Mouse (Mus musculus): ENCODE data around the gene Myh6. TPM values are rescaled to one million over a fixed set of nuclear protein-coding genes. Genes with fewer than 3 reads are reported as not detected.

Gene Myh6
- polyA plus RNA-seq, 1 experiment, result not detected

DNA sequence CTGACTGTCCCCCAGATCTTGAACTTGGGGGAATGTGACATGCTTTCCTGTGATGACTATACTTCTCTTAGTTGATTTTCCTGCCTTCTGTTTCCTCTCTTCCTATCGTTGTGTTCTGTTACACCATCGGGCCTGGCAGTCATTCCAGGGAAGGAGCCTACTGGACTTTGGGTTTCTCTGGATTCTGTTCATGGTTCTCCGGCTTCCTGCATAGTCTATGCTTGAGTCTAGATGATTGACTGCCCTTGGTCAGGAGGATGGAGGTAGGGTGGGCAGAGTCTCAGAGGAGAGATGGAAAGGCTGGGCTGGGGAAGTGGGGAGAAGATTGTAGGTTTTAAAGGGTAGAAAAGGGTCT lies 26.6 kb downstream of the Myh6 start:
- H3K27me3 ChIP-seq (ENCODE audit: control insufficient read depth), result peaks cover 7% of the 10 kb centered on the region
- TF ChIP-seq TAL1 (IDR thresholded peaks at IDR 0.05; ENCODE audit: low read length), result no peak
- no peak for TF ChIP-seq GATA1 (IDR thresholded peaks at IDR 0.05; ENCODE audit: low read length)
- H3K9me3 ChIP-seq (ENCODE audit: control insufficient read depth, low read length), result no peaks in the 10 kb centered on the region

GRCm38 (mm10) chr14:54939434-54940175 lies 27.1 kb downstream of the Myh6 start:
- no peaks in the 10 kb centered on the region for H3K36me3 ChIP-seq (ENCODE audit: control insufficient read depth)
- H3K9me3 ChIP-seq (ENCODE audit: control insufficient read depth, low read length), result no peaks in the 10 kb centered on the region
- H3K4me3 ChIP-seq (replicated peaks), result no peak overlapping the region
- H3K4me1 ChIP-seq (ENCODE audit: control insufficient read depth), result no peaks in the 10 kb centered on the region
- H3K27me3 ChIP-seq (ENCODE audit: control insufficient read depth), result peaks cover 7% of the 10 kb centered on the region
- TF ChIP-seq GATA1 (IDR thresholded peaks at IDR 0.05; ENCODE audit: low read length) (no peak), TAL1 (IDR thresholded peaks at IDR 0.05; ENCODE audit: low read length) (no peak)

More for the DNA sequence above, 26.6 kb downstream of the Myh6 start:
- Histone ChIP-seq H3K4me1 (ENCODE audit: control insufficient read depth) (no peaks in the 10 kb centered on the region), H3K4me3 (replicated peaks) (no peak overlapping the region), H3K36me3 (ENCODE audit: control insufficient read depth) (no peaks in the 10 kb centered on the region)

DNA sequence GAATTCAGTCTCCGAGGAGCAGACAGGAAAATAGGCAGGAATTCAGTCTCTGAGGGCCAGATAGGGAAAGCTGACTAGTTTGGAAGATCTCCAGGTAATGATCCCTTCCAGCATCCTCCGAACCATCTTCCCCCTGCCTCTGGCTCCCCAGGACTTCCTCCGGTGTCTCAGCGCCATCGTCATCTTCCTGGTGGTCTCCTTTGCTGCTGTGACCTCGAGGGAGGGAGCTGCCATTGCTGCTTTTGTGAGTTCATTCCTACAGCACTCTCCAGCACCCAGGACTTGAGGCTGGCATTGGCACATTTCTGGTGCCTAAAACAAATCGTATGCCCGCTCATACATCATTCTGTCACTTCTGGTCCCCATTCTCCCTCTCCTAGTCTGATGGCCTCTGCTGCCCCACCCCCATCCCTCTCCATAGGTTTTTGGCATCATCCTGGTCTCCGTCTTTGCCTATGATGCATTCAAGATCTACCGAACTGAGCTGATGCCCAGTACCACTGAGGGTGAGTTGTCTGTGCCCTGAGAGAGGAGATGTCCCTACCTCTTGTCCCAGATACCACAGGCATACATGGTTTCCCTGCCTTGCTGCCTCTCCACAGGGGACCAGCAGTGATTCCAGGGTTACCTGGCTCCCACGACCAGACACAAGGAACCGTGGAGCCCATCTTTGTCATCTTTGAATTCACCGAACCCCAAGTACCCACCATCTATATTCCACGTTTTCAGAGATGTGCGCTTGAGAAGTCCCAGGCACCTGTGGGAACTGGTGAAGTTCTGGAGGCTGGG lies 28.1 kb downstream of the Myh6 start:
- H3K36me3 ChIP-seq (ENCODE audit: control insufficient read depth), result no peaks in the 10 kb centered on the region
- H3K9me3 ChIP-seq (ENCODE audit: control insufficient read depth, low read length), result no peaks in the 10 kb centered on the region
- H3K27me3 ChIP-seq (ENCODE audit: control insufficient read depth), result peaks cover 7% of the 10 kb centered on the region
- TF ChIP-seq TAL1 (IDR thresholded peaks at IDR 0.05; ENCODE audit: low read length) (no peak), GATA1 (IDR thresholded peaks at IDR 0.05; ENCODE audit: low read length) (no peak)
- H3K4me1 ChIP-seq (ENCODE audit: control insufficient read depth), result no peaks in the 10 kb centered on the region
- H3K4me3 ChIP-seq (replicated peaks), result no peak overlapping the region

DNA sequence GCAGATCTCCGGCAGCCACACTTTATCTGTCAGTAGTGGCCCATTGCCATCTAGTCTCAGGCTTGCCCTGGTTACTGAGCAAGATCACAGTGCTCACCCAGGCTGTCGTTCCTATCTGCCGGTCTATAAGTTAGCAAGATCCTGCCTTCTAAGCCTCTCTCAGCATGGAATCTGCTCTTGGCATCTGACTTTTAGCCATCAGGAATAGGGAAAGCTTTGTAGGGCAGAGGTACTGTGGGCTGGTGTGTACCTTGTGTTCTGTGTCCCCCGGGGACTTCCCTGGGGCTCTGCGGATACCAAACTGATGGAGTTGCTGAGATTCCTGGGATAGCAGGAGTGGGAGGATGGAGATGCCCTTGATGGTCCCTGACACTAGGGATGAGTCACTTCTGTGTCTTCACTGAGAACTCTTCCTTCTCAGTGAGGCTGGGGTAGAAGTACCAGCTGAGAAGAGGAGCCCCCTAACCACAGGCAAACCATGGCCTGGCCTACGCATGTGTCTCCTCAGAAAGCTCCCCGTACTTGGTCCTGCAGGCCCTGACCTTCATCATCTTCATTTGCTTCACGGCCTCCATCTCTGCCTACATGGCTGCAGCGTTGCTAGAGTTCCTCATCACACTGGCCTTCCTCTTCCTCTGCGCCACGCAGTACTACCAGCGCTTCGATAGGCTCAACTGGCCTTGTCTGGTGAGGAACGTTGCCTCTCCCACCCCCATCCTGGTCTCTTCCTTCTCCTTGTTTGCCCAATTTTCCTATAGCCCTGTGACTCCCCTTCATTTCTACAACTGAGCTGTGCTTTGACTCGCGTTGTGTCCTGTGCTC lies 29.2 kb downstream of the Myh6 start:
- TF ChIP-seq TAL1 (IDR thresholded peaks at IDR 0.05; ENCODE audit: low read length), result no peak
- no peak for TF ChIP-seq GATA1 (IDR thresholded peaks at IDR 0.05; ENCODE audit: low read length)
- Histone ChIP-seq H3K27me3 (ENCODE audit: control insufficient read depth) (peaks cover 7% of the 10 kb centered on the region), H3K4me1 (ENCODE audit: control insufficient read depth) (no peaks in the 10 kb centered on the region), H3K36me3 (ENCODE audit: control insufficient read depth) (no peaks in the 10 kb centered on the region), H3K4me3 (replicated peaks) (no peak overlapping the region), H3K9me3 (ENCODE audit: control insufficient read depth, low read length) (no peaks in the 10 kb centered on the region)

- Histone ChIP-seq H3K4me1 (ENCODE audit: control insufficient read depth) (no peaks in the 10 kb centered on the region), H3K9me3 (ENCODE audit: control insufficient read depth, low read length) (no peaks in the 10 kb centered on the region), H3K36me3 (ENCODE audit: control insufficient read depth) (no peaks in the 10 kb centered on the region), H3K4me3 (replicated peaks) (no peak overlapping the region), H3K27me3 (ENCODE audit: control insufficient read depth) (peaks cover 7% of the 10 kb centered on the region)
- TF ChIP-seq GATA1 (IDR thresholded peaks at IDR 0.05; ENCODE audit: low read length), result no peak
- TF ChIP-seq TAL1 (IDR thresholded peaks at IDR 0.05; ENCODE audit: low read length), result no peak
These were observed 29.9 kb downstream of the Myh6 start for GRCm38 (mm10) chr14:54936831-54937160.

- TF ChIP-seq TAL1 (IDR thresholded peaks at IDR 0.05; ENCODE audit: low read length) (no peak), GATA1 (IDR thresholded peaks at IDR 0.05; ENCODE audit: low read length) (no peak)
- H3K36me3 ChIP-seq (ENCODE audit: control insufficient read depth), result no peaks in the 10 kb centered on the region
- no peaks in the 10 kb centered on the region for H3K4me1 ChIP-seq (ENCODE audit: control insufficient read depth)
- peaks cover 7% of the 10 kb centered on the region for H3K27me3 ChIP-seq (ENCODE audit: control insufficient read depth)
- H3K9me3 ChIP-seq (ENCODE audit: control insufficient read depth, low read length), result no peaks in the 10 kb centered on the region
- no peak within 1 kb of the TSS for H3K4me3 ChIP-seq (replicated peaks)
These were observed 30.6 kb downstream of the Myh6 start, which contains the start of gene Cmtm5 for GRCm38 (mm10) chr14:54935904-54936830. Cmtm5 (plus strand) TSS chr14:54936261.

GRCm38 (mm10) chr14:54932645-54933150 lies 34.0 kb downstream of the Myh6 start, which contains the start of gene Il25:
Il25 (plus strand) TSS chr14:54932695.
- TF ChIP-seq GATA1 (IDR thresholded peaks at IDR 0.05; ENCODE audit: low read length) (no peak), TAL1 (IDR thresholded peaks at IDR 0.05; ENCODE audit: low read length) (no peak)
- Histone ChIP-seq H3K36me3 (ENCODE audit: control insufficient read depth) (no peaks in the 10 kb centered on the region), H3K4me1 (ENCODE audit: control insufficient read depth) (no peaks in the 10 kb centered on the region), H3K9me3 (ENCODE audit: control insufficient read depth, low read length) (no peaks in the 10 kb centered on the region), H3K4me3 (replicated peaks) (no peak within 1 kb of the TSS), H3K27me3 (ENCODE audit: control insufficient read depth) (peaks cover 32% of the 10 kb centered on the region)

DNA sequence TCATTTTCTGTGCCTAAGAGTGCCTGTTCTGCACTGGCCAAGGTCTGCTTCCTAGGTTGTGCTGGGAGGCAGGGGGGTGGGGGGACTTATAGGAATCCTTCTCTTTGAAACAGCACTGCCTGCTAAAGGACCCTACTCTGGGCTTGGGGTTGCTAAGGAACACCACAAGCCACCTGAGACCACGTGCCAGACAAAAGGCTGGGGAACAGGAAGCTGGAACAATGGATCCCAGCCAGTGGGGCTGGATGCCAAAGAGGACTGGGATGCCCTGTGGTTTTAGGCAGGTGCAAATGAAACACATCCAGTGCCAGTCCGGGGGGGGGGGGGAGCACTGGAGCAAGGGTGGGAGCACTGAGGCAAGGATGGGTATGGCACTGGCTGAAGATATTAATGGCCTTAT lies 36.3 kb downstream of the Myh6 start:
- H3K36me3 ChIP-seq (ENCODE audit: control insufficient read depth), result no peaks in the 10 kb centered on the region
- peaks cover 6% of the 10 kb centered on the region for H3K4me1 ChIP-seq (ENCODE audit: control insufficient read depth)
- H3K27me3 ChIP-seq (ENCODE audit: control insufficient read depth), result peaks cover 48% of the 10 kb centered on the region
- no peak for TF ChIP-seq TAL1 (IDR thresholded peaks at IDR 0.05; ENCODE audit: low read length)
- TF ChIP-seq GATA1 (IDR thresholded peaks at IDR 0.05; ENCODE audit: low read length), result no peak
- no peaks in the 10 kb centered on the region; the same call in 1 of the 2 replicates for H3K9me3 ChIP-seq (ENCODE audit: control insufficient read depth, low read length)
- no peak overlapping the region for H3K4me3 ChIP-seq (replicated peaks)
